Mouse (Mus musculus) kidney, adult 2 months (tissue): ENCODE data around the gene Selenos.

ENCODE experiments used
- CTCF ChIP-seq: fragments of 200-500 bp; conservative IDR thresholded peaks from 2 replicates; pipeline ENCODE4 v1.5.1; 2011; ENCODE audit warnings: low read depth, mild to moderate bottlenecking, control low read depth, low read length, moderate library complexity, mixed read lengths; ENCODE audit not compliant: insufficient read depth, insufficient read length
- POLR2A ChIP-seq: fragments of 200-500 bp; IDR thresholded peaks from one replicate; pipeline ENCODE4 v1.6.1; 2011; ENCODE audit warnings: low read depth, low read length, control low read depth

GRCm38 (mm10) chr7:66084546-66084945 lies 5.1 kb downstream of the Selenos start:
- TF ChIP-seq POLR2A: no peak
- TF ChIP-seq CTCF: no peak
